Mouse (Mus musculus): ENCODE results near the gene Zfp653. TPM values are rescaled to one million over a fixed set of nuclear protein-coding genes. Genes with fewer than 3 reads are reported as not detected.

Gene Zfp653
- polyA plus RNA-seq, 1 experiment from 2014 or later: 14.2 TPM

DNA sequence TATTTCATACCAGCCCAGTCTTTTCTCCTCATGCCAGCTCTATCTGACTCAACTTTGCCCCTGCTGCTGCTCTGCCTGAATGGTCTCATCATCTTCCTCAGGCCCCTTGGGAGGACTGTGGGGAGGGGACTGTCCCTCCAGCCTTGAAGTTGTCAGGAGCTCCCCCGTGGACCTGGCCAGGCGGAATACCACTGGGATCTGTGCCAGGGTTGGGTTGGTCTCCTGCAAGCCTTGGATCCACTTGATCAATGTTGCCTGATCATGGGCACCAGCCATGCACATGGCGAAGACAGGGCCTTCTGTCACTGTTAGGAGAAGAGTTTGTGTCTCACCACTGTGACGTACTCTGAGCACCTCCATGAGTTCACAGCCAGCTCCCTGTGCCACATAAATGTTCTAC lies 1.1 kb upstream of the Zfp653 start:
- no peak overlapping the region for H3K9ac ChIP-seq (replicated peaks; ENCODE audit: low read length)
- no peak for ATAC-seq (ENCODE audit: low FRiP score, low TSS enrichment)
- H3K9me3 ChIP-seq (ENCODE audit: low read length): no peaks in the 10 kb centered on the region
- peaks cover 6% of the 10 kb centered on the region for H3K4me1 ChIP-seq (ENCODE audit: insufficient read depth, low read length)
- no peak overlapping the region for H3K4me2 ChIP-seq (replicated peaks; ENCODE audit: low read depth, low read length)
- H3K36me3 ChIP-seq (ENCODE audit: insufficient read depth, low read length): peaks cover 27% of the 10 kb centered on the region; the same call in 1 of the 2 replicates
- WGBS: 93% methylated on average over 4 of the region's 4 CpGs
- H3K27me3 ChIP-seq (ENCODE audit: insufficient read depth, low read length): no peaks in the 10 kb centered on the region
- no peak overlapping the region for H3K4me3 ChIP-seq (ENCODE audit: low read length)
- H3K27ac ChIP-seq (ENCODE audit: low read length): no peak overlapping the region

DNA sequence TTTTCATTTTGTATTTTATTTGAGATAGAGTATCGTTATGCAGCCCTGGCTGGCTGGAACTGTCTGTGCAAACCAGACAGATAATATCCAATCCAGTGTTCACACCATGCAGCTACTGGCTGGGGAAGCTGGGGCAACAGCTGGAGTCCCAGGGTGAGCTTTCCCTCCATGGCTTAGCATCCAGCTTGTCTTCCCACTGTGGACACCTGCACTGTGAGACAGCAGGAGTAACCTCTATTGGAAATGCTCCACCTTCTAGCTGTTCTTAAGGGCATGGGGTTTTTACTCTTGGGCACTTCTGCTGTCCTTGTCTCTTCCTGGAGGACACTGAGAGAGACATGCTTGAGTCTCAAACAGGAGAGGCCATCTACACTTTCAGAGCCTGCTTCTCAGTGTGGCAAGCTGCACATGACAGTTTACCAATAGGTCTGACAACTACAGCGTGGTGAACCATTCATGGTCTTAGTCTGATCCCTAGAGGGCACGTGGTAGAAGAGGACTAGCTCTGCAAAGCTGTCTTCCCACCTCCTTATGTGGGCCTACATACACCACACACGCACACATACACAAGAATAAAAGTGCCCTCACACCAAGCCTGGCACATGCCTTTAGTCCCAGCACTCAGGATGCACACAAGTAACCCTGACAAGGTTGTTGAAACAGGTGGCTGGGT lies 1.2 kb downstream of the Zfp653 start:
- peaks cover 34% of the 10 kb centered on the region for H3K36me3 ChIP-seq (ENCODE audit: insufficient read depth, low read length)
- ATAC-seq (ENCODE audit: low FRiP score, low TSS enrichment): peak; percentile 16
- no peaks in the 10 kb centered on the region for H3K9me3 ChIP-seq (ENCODE audit: low read length)
- peaks cover 6% of the 10 kb centered on the region for H3K4me1 ChIP-seq (ENCODE audit: insufficient read depth, low read length)
- peak overlapping the region; percentile 64 for H3K4me2 ChIP-seq (replicated peaks; ENCODE audit: low read depth, low read length)
- H3K9ac ChIP-seq (replicated peaks; ENCODE audit: low read length): peak overlapping the region; percentile 45
- H3K4me3 ChIP-seq (ENCODE audit: low read length): peak overlapping the region; percentile 80
- peak overlapping the region; percentile 25; the same call in 1 of the 2 replicates for H3K27ac ChIP-seq (ENCODE audit: low read length)
- 59% methylated on average over 4 of the region's 4 CpGs for WGBS
- H3K27me3 ChIP-seq (ENCODE audit: insufficient read depth, low read length): no peaks in the 10 kb centered on the region

DNA sequence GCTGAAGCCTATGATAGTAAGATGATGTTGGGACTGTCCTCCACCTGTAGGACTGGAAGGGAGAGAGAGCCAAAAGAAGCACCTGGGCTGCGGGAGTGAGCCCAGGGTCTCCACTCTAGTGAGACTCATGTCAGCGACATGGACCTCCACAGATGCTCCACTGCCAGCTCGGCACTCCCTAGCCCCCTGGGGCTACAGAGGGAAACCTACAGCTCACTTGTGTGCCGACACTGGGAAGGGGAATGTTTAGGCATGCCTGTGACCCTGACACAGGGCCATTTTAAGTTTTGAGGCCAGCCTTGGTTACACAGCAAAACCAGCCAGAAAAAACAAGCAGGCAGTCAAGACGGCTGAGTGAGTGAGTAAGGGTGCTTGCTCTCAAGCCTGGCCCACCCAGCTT lies 4.0 kb downstream of the Zfp653 start:
- no peaks in the 10 kb centered on the region for H3K9me3 ChIP-seq (ENCODE audit: low read length)
- H3K36me3 ChIP-seq (ENCODE audit: insufficient read depth, low read length): peaks cover 33% of the 10 kb centered on the region
- no peak overlapping the region for H3K4me3 ChIP-seq (ENCODE audit: low read length)
- no peak overlapping the region for H3K27ac ChIP-seq (ENCODE audit: low read length)
- H3K4me1 ChIP-seq (ENCODE audit: insufficient read depth, low read length): peaks cover 6% of the 10 kb centered on the region
- no peak overlapping the region for H3K9ac ChIP-seq (replicated peaks; ENCODE audit: low read length)
- no peak overlapping the region for H3K4me2 ChIP-seq (replicated peaks; ENCODE audit: low read depth, low read length)
- no peaks in the 10 kb centered on the region for H3K27me3 ChIP-seq (ENCODE audit: insufficient read depth, low read length)
- WGBS: 81% methylated on average over 5 of the region's 5 CpGs
- ATAC-seq (ENCODE audit: low FRiP score, low TSS enrichment): no peak

DNA sequence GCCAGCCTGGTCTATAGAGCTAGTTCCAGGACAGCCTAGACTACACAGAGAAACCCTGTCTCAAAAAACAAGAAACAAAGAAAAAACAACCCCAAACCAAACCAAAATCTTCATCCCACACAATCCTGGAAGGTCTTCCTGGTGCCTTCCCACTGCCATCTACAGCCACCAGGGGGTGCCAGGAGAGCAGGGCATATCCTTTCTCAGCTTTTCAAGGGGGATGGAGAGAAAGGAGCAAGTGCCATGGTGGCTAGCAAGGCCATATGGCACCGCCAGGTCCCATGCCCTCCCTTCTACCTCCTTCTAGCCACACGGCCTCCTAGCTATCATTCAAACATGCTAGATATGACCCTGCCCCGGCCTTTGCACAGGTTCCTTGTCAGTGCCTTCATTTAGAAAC lies 4.7 kb downstream of the Zfp653 start:
- H3K4me1 ChIP-seq (ENCODE audit: insufficient read depth, low read length): peaks cover 6% of the 10 kb centered on the region
- no peak for ATAC-seq (ENCODE audit: low FRiP score, low TSS enrichment)
- H3K27ac ChIP-seq (ENCODE audit: low read length): no peak overlapping the region
- no peak overlapping the region for H3K9ac ChIP-seq (replicated peaks; ENCODE audit: low read length)
- no peaks in the 10 kb centered on the region for H3K27me3 ChIP-seq (ENCODE audit: insufficient read depth, low read length)
- H3K4me2 ChIP-seq (replicated peaks; ENCODE audit: low read depth, low read length): no peak overlapping the region
- no peaks in the 10 kb centered on the region for H3K9me3 ChIP-seq (ENCODE audit: low read length)
- peaks cover 38% of the 10 kb centered on the region for H3K36me3 ChIP-seq (ENCODE audit: insufficient read depth, low read length)
- no peak overlapping the region for H3K4me3 ChIP-seq (ENCODE audit: low read length)
- WGBS: 69% methylated on average over 3 of the region's 3 CpGs

DNA sequence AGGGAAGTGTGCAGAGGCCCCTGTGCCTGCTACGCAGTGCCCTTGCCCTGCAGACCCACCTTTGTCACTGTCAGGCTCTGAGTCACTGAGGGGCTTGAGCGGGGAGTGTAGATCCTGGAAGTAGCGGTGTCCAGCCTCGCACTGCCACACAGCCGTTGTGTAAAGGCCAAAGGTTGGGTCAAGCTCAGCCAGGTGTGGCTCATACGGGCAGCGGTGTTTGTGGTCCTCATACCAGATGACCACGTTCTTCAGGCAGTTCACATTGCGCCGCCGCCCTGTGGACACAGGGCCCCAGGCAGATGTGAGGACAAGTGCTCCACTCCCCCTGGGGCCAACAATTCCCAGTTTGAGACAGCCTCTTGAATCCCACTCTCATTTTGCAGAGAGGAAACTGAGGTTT lies 5.5 kb downstream of the Zfp653 start:
- H3K36me3 ChIP-seq (ENCODE audit: insufficient read depth, low read length): peaks cover 43% of the 10 kb centered on the region
- WGBS: 86% methylated on average over 11 of the region's 11 CpGs
- H3K4me1 ChIP-seq (ENCODE audit: insufficient read depth, low read length): peaks cover 6% of the 10 kb centered on the region

DNA sequence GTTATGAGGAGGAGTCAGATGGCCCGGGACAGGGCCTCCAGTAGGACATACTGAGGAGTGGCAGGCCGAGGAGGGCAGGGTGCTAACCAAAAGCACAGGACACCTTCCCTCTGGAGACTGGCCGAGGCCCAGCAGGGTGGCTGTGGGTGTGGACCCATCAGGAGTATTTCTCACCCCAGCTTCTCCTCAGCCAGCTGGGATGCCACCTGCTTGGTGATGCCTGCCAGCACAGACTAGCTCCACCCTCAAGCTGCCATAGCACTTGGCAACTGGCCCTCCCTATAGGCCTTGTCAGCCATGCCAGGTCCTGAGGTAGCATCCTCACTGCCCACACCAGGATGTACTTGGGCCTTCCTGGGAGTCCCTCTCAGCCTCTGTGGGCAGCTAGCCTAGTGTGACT lies 6.8 kb downstream of the Zfp653 start:
- Histone ChIP-seq H3K4me3 (ENCODE audit: low read length) (no peak overlapping the region), H3K27ac (ENCODE audit: low read length) (no peak overlapping the region), H3K4me2 (replicated peaks; ENCODE audit: low read depth, low read length) (no peak overlapping the region), H3K9me3 (ENCODE audit: low read length) (no peaks in the 10 kb centered on the region), H3K27me3 (ENCODE audit: insufficient read depth, low read length) (no peaks in the 10 kb centered on the region), H3K4me1 (ENCODE audit: insufficient read depth, low read length) (no peaks in the 10 kb centered on the region), H3K36me3 (ENCODE audit: insufficient read depth, low read length) (peaks cover 48% of the 10 kb centered on the region), H3K9ac (replicated peaks; ENCODE audit: low read length) (no peak overlapping the region)
- no peak for ATAC-seq (ENCODE audit: low FRiP score, low TSS enrichment)
- WGBS: 83% methylated on average over 3 of the region's 3 CpGs

More for the DNA sequence above, 5.5 kb downstream of the Zfp653 start:
- no peaks in the 10 kb centered on the region for H3K27me3 ChIP-seq (ENCODE audit: insufficient read depth, low read length)
- no peak overlapping the region for H3K9ac ChIP-seq (replicated peaks; ENCODE audit: low read length)
- no peak for ATAC-seq (ENCODE audit: low FRiP score, low TSS enrichment)
- no peak overlapping the region for H3K4me3 ChIP-seq (ENCODE audit: low read length)
- no peak overlapping the region for H3K27ac ChIP-seq (ENCODE audit: low read length)
- H3K9me3 ChIP-seq (ENCODE audit: low read length): no peaks in the 10 kb centered on the region
- H3K4me2 ChIP-seq (replicated peaks; ENCODE audit: low read depth, low read length): no peak overlapping the region

DNA sequence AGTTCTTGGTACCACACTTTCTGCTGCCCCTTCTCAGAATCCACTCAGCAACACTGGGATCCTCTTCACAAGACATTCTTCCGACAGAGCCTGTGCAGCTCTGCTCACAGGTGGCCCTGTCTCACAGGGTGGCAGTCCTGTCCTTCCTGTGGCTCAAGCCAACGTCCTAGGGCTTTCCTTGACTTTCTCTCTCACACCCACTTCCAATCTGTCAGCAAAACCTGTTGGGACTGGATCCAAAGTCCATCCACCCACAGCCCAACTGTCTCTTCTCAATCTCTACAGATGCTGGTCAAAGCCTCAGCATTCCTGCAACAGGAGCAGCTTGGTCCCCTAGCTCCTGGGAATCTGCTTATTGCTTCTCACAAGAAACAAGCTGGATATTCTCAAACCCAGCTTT lies 9.8 kb downstream of the Zfp653 start:
- Histone ChIP-seq H3K4me3 (ENCODE audit: low read length) (no peak overlapping the region), H3K27me3 (ENCODE audit: insufficient read depth, low read length) (peaks cover 1% of the 10 kb centered on the region; the same call in 1 of the 2 replicates), H3K9ac (replicated peaks; ENCODE audit: low read length) (no peak overlapping the region), H3K4me1 (ENCODE audit: insufficient read depth, low read length) (no peaks in the 10 kb centered on the region), H3K4me2 (replicated peaks; ENCODE audit: low read depth, low read length) (no peak overlapping the region), H3K27ac (ENCODE audit: low read length) (no peak overlapping the region), H3K9me3 (ENCODE audit: low read length) (no peaks in the 10 kb centered on the region), H3K36me3 (ENCODE audit: insufficient read depth, low read length) (peaks cover 54% of the 10 kb centered on the region)
- ATAC-seq (ENCODE audit: low FRiP score, low TSS enrichment): no peak
- 81% methylated on average over 2 of the region's 2 CpGs for WGBS

DNA sequence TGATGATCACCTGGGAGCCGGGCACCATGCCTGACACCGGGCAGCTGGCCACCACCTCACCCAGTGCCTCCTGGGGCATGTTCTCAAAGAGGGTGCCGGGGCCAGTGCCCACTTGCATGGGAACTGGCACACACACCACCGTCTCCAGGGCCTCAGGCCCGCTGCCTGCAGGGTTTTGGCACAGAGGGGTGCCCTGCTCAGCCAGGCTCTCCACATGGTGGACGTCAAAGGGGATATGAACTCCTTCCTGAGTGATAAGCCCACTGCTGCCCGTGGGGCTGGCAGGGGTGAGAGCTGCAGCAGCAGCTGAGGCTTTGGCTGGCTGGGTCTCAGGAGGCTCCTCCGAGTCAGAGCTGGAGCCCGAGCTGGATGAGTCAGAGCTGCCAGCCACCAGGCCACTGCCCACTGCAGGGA lies 13.2 kb downstream of the Zfp653 start:
- no peak for ATAC-seq (ENCODE audit: low FRiP score, low TSS enrichment)

DNA sequence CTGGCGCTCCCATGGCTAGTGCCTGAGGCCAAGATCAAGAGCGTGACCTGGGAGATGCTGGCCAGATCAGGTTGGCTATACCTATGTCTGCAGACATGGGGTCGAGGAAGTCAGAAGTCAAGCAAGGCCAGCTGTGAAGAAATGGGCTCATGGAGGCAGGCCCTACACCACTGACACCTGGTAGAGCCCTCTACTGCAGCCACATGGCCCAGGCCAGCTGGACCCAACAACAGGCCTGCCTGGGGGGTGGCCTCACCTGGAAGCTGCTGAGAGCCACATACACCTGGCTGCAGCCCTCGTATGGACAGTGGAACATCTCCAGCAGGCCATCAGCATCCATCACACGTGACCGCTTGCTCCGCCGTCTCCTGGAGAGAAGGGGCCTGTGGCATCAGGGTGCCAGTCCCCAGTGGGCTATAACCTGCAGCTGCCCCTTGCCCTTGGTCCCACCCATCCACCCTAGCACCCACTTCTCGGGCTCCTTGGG lies 14.1 kb downstream of the Zfp653 start:
- WGBS: 92% methylated on average over 9 of the region's 9 CpGs

More for the DNA sequence above, 13.2 kb downstream of the Zfp653 start:
- no peak overlapping the region for H3K4me3 ChIP-seq (ENCODE audit: low read length)
- 89% methylated on average over 9 of the region's 9 CpGs for WGBS
- H3K4me1 ChIP-seq (ENCODE audit: insufficient read depth, low read length): peaks cover 6% of the 10 kb centered on the region; the same call in 1 of the 2 replicates
- peaks cover 31% of the 10 kb centered on the region for H3K36me3 ChIP-seq (ENCODE audit: insufficient read depth, low read length)
- H3K9ac ChIP-seq (replicated peaks; ENCODE audit: low read length): no peak overlapping the region
- no peak overlapping the region for H3K4me2 ChIP-seq (replicated peaks; ENCODE audit: low read depth, low read length)
- H3K9me3 ChIP-seq (ENCODE audit: low read length): no peaks in the 10 kb centered on the region
- H3K27ac ChIP-seq (ENCODE audit: low read length): no peak overlapping the region
- peaks cover 24% of the 10 kb centered on the region for H3K27me3 ChIP-seq (ENCODE audit: insufficient read depth, low read length)

DNA sequence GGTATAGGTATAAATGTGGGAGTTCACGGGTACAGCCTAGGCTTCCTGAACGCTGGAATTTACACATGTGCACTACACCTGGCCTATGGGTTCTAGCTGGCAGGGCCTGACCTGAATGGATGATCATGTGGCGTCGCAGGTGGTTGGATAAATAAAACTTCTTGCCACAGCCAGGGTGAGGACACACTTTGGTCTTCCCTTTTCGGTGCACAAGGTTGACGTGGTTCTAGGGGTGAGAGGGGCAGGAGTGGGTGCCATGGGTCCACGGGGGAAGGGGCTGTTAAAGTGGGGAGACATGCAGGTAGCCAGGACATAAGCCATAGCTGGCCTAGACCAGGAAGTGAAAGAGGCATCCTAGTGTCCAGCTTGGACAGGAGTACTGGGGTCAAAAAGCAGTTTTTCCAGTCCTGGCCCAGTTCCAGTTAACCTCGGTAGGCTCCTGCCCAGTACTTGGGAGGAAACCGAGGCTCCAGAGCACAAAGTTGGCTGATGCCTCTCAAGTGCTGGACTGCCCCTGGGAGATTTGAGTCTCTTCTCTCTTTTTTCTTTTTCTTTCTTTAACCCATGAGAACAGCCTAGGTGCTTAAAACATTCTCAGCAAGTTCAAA lies 14.8 kb downstream of the Zfp653 start:
- H3K4me3 ChIP-seq (ENCODE audit: low read length): no peak overlapping the region
- H3K27me3 ChIP-seq (ENCODE audit: insufficient read depth, low read length): peaks cover 40% of the 10 kb centered on the region
- peaks cover 11% of the 10 kb centered on the region for H3K4me1 ChIP-seq (ENCODE audit: insufficient read depth, low read length)
- ATAC-seq (ENCODE audit: low FRiP score, low TSS enrichment): no peak
- H3K9me3 ChIP-seq (ENCODE audit: low read length): no peaks in the 10 kb centered on the region
- H3K36me3 ChIP-seq (ENCODE audit: insufficient read depth, low read length): peaks cover 25% of the 10 kb centered on the region
- WGBS: 72% methylated on average over 9 of the region's 9 CpGs
- no peak overlapping the region for H3K4me2 ChIP-seq (replicated peaks; ENCODE audit: low read depth, low read length)
- no peak overlapping the region for H3K27ac ChIP-seq (ENCODE audit: low read length)
- no peak overlapping the region for H3K9ac ChIP-seq (replicated peaks; ENCODE audit: low read length)

More for the DNA sequence above, 14.1 kb downstream of the Zfp653 start:
- Histone ChIP-seq H3K36me3 (ENCODE audit: insufficient read depth, low read length) (peaks cover 31% of the 10 kb centered on the region), H3K27me3 (ENCODE audit: insufficient read depth, low read length) (peaks cover 33% of the 10 kb centered on the region), H3K4me3 (ENCODE audit: low read length) (no peak overlapping the region), H3K9ac (replicated peaks; ENCODE audit: low read length) (no peak overlapping the region), H3K4me1 (ENCODE audit: insufficient read depth, low read length) (peaks cover 6% of the 10 kb centered on the region; the same call in 1 of the 2 replicates), H3K9me3 (ENCODE audit: low read length) (no peaks in the 10 kb centered on the region), H3K4me2 (replicated peaks; ENCODE audit: low read depth, low read length) (no peak overlapping the region), H3K27ac (ENCODE audit: low read length) (no peak overlapping the region)
- no peak for ATAC-seq (ENCODE audit: low FRiP score, low TSS enrichment)
